Mouse (Mus musculus): Measurements from ENCODE around the gene Slc15a4.

Slc15a4 gene

DNA sequence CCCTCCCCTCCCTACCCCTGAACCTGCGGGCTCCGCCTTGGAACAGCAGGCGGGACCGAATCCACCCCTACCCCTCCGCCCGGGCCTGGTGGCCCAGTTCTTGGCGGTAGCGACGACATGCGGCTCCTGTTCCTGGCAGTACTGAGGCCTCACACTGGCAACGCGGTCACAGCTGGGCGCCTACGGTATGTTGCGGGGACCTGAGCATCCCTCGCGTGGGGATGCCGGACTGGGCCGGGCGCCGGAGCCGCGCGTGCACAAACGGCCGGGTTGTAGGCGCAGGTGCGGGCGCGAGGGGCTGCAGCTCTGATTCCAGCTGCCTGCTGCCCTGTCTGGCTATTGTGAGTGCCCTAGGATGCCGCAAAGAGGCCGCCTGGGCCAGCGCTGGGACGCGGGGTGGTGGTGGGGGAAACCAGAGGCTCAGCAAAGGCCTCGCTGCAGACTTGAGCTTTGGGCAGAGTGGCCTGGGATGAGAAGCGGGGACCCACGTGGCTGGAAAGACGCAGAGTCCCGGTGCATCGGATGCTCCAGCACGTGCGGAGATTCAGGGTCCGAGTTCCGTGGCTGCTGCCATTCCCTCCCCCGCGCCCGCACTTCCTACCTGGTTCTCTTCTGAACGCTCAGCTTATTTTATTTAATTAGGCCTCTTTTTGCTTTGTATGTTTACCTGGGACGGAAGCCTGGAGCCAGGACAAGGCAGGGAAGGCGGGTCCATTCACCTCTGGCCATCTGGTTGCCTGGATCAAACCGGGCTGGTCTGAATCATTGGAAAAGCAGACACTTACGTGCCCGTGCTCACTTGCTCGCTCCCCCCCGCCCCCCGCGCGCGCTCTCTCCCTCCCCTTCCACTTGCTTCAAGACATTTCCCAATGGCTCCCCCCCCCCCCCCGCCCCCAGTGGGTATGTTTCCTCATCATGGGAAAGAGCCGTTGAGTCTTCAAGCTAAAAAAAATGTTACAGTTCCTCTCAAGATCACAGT lies at the start of gene Slc15a4, which contains the start of gene Glt1d1:
Slc15a4 (minus strand) TSS at position 731 of the 979 bp plus-strand sequence.
Glt1d1 (plus strand) TSS at position 96 of the 979 bp plus-strand sequence.
- DNase-seq (ENCODE audit: low read depth, low spot score): no peak

DNA sequence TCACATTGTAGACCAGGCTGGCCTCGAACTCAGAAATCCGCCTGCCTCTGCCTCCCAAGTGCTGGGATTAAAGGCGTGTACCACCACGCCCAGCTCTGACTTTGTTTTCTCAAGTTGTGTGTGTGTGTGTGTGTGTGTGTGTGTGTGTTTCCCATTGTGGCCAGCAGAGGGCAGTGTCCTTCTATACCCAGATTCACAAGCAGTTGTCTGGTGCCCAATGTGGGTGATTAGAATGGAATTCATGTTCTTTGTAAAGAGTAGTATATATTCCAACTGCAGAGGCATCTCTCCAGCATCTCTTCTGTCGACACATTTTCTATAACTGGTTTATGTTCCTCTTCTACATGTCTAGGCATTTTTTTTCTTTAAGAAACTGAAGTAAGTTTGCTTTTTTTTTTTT lies 45.8 kb upstream of the Slc15a4 start:
- DNase-seq (ENCODE audit: low read depth, low spot score): no peak

DNA sequence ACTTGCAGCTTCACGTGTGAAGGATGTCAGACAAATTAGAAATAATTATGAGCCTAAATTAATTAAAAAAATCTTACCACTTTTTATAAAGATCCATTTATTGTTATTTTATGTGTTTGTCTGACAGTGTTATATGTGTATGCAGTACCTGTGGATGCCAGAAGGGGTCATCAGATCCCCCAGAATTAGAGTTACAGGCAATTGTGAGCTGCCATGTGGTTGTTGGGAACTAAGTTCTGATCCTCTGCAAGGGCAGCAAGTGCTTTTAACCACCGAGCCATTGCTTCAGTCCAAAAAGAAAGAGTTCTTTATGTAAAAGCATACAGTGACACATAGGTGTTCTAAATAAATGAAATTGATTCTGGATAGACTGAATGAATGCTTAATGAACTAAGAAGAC lies 44.9 kb upstream of the Slc15a4 start:
- no peak for DNase-seq (ENCODE audit: low read depth, low spot score)

DNA sequence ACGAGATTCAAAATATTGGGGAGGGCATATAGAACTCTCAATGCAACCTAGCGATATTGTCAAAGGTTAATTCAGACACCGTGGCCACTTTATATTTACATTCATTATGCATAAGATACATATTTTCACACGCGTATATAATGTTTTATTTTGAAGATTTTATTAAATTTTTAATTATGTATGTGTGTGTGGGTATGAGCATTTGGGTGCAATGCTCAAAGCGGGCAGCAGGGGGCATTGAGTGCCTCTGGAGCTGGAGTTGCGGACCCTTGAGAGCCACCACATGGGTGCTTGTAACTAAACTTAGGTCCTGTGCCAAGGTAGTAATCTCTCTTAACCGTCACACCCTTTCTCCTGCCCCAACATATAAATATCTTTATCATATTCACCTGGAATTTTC lies 41.2 kb upstream of the Slc15a4 start:
- no peak for DNase-seq (ENCODE audit: low read depth, low spot score)

DNA sequence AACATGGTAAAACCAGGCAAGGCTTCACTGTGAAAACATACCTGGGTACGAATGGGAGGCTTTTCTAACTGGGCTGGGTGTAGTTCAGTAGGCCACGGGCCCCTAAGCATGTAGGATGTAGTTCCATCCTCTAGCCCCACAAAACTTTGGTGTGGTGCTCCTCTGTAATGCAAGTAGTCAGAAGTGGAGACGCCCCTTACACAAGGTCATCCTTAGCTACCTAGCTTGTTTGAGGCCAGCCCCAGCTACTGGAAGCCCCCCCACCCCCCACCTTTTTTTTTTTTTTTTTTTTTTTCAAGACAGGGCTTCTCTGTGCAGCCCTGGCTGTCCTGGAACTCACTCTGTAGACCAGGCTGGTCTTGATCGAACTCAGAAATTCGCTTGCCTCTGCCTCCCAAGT lies 28.3 kb upstream of the Slc15a4 start:
- DNase-seq (ENCODE audit: low read depth, low spot score): no peak

DNA sequence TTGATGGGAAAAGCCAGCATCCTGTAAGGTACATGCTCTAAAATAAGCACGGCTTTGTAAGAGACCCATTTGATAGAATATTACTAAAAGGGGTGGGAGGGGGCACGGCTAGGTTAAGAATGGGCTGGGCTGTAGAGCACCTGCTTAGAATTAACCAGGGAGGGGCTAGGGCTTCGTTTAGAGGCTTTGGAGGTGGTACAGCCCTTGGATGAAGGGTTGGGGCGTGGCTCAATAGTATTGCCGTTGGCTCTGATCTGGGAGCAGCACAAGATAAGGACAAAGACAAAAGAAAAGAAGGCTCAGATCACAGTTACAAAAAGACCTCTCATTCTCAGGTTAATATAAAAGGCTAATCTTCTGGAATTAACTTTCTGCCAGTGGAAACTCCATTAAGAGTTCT lies 27.6 kb upstream of the Slc15a4 start:
- DNase-seq (ENCODE audit: low read depth, low spot score): no peak

DNA sequence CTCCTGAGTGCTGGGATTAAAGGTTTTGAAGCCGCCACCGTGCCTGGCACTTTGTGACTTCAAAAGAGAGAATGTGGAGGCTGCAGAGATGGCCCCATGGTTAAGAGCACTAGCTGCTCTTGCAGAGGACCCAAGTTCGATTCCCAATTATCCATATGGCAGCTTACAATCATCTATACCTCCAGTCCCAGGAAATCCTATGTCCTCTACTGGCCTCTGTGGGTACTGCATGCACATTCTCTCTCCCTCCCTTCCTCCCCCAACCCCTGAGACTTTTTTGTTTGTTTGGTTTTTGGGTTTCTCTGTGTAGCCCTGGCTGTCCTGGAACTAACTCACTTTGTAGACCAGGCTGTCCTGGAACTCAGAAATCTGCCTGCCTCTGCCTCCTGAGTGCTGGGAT lies 26.6 kb upstream of the Slc15a4 start:
- no peak for DNase-seq (ENCODE audit: low read depth, low spot score)

DNA sequence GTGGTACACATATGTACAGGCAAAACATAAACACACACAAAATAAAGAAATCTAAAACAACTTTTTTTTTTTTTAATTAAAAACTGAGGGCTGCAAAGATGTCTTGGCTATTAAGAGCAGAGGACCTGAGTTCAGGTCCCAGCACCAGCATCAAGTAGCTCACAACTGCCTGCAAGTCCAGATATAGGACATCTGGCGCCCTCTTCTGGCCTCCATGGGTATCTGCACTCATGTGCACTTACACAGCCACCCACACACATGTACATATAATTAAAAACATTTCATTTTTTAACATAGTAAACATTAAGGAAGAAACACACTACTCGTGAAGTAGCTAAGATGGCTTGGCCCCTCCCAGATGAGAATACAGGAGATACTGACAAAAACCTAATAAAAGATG lies 25.6 kb upstream of the Slc15a4 start:
- no peak for DNase-seq (ENCODE audit: low read depth, low spot score)

DNA sequence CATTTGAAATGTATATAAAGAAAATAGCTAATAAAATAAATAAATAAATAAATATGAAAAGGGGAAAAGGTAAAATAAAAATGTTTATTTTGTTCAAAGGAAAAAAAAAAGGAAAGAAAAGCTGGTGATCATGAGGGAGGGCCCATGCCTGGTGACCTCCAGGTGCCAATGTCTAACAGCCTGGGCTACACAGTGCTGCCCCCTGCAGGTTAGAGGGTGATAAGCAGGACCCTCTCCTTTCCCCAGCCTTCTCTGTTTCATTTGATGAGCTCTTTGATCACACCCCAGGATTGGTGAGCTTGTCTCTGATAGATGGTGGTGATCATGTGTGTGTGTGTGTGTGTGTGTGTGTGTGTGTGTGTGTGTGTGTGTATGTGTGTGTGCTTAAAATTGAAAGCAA lies 16.4 kb upstream of the Slc15a4 start:
- DNase-seq (ENCODE audit: low read depth, low spot score): no peak

DNA sequence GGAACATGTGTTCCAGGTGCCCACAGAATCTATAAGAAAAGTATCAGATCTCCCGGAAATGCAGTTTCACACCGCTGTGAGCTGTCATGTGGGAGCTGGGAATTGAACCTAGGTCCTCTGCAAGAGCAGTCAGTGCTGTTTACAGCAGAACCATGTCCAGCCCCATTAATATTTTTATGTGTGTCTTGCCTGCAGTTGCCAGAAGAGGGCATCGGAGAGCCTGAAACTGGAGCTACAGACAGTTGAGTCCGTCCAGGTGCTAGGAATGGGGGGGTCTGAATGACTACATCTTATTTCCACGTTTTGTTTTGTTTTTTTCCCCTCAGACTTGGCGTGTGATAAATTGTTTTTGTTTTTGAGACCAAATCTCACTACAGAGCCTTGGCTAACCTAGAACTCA lies 15.3 kb upstream of the Slc15a4 start:
- no peak for DNase-seq (ENCODE audit: low read depth, low spot score)

DNA sequence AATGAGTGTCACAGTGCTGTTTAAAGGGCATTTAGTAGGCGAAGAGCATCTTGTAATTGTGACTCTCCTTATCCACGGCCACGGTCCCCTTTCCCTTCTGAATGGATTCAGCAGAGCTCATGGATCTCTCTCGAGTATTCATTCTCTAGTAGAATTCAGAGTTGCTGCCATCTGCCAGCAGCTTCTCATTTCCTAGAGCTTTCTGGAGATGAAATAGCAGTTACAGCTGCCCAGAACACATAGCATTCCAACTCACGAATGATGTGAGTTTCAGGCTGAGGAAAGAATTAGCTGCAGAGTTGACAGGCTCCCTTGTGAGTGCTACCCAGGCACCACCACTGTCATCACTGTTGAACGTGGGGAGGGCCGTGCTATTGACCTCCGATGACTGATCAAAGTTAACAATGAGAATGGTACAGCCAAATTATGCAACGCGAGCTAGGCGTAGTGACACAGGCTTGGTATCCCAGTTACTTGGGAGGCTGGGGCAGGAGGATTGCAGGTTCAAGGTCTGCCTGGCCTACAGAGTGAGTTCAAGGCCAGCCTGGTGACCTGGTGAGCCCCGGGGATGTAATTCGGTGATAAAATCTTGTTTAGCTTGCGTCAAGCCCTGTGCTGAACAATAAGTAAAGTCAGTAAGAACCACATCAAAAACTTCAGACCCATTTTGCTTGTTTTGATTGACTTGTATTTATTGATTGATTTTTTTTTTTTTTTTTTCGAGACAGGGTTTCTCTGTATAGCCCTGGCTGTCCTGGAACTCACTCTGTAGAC lies 8.7 kb upstream of the Slc15a4 start:
- DNase-seq (ENCODE audit: low read depth, low spot score): no peak

DNA sequence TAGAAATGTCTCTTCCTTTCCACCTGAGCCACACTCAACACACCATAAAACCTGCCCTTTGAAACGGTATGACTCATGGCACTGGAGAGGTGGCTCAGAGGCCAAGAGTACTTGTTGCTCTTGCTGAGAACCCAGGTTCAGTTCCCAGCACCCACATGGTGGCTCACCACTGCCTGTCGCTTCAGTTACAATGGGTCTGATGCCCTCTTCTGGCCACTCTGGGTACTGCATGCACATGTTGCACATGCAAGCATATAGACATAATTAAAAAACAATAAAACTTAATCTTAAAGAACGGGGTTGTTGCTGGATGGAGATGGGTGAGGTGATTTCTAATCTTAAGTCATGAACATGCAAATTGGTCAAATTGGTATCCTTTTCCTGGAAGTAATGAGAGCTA lies 7.7 kb upstream of the Slc15a4 start:
- no peak for DNase-seq (ENCODE audit: low read depth, low spot score)

DNA sequence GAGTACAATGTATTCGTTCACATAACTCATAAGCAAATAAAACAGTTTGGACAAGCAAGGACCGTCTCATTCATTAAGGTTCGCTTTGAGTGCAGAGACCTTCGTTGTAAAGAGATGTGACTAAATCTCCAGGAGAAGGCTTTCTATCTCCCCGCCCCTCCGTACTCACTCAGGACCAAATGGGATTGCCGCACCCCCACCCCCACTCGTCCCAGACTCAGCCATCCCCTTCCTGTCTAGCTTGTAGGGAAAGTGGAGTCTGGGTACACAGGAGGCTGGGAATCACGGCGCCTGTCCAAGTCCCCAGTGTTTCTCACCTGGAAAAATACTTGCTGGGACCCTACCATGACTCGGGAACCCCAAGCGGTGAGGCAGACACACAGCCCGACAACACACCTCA lies 6.9 kb upstream of the Slc15a4 start:
- no peak for DNase-seq (ENCODE audit: low read depth, low spot score)

DNA sequence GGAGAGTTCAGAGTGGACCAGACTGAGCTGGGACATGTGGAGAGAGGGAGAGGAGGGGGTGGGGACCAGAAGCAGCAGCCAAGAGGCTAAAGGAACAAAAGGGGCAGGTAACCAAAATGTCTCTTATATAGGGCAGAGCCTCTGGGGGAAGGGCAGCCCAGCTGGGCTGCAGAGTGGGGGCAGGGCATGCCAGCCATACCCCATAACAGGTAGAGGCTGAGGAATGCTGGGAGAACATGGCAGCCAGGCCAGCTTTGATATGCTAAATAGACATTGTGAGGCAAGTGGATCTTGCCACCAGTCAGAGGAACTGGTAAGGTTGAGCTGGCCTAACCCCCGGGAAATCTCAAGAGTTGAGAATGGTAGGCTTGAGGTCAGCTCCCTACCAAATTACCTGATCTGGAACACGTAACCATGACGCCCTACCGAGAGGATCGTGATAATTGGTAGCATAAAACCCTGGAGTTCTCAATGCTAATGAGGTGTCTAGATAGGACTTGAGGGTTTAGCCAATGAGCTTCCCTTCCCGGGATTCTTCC lies 6.4 kb upstream of the Slc15a4 start:
- no peak for DNase-seq (ENCODE audit: low read depth, low spot score)

DNA sequence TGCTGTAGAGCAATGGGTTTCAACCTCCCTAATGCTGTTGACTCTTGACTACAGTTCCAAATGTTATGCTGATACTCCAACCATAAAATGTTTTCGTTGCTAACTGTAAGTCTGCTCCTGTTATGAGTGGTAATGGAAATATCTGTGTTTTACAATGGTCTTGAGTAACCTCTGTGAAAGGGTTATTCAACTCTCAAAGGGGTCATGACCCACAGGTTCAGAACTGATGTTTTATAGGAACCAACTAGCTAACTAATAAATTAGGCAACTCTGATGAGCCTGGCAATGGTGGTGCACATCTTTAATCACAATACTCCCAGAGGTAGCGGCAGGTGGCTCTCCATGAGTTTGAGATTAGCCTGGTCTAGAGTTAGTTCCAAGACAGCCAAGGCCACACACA lies 5.5 kb upstream of the Slc15a4 start:
- DNase-seq (ENCODE audit: low read depth, low spot score): no peak

DNA sequence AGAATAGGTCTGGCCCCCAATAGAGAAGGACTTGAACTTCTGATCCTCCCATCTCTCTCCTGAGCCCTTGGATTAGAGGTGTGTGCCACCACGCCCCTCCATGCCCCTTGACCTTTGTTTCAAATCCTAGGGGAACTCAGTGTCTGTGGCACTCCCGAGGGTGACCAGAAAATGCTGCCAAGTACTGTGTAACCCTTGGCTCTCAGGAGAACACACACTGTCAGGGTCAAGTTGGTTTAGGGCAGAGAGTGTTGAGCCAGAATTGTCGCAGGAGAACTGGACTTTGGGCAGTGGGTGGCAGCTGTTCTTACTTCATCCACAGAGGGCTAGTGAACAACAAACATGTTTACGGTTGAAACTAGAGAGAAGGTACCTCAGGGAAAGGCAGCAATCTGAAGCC lies 4.9 kb upstream of the Slc15a4 start:
- DNase-seq (ENCODE audit: low read depth, low spot score): no peak

DNA sequence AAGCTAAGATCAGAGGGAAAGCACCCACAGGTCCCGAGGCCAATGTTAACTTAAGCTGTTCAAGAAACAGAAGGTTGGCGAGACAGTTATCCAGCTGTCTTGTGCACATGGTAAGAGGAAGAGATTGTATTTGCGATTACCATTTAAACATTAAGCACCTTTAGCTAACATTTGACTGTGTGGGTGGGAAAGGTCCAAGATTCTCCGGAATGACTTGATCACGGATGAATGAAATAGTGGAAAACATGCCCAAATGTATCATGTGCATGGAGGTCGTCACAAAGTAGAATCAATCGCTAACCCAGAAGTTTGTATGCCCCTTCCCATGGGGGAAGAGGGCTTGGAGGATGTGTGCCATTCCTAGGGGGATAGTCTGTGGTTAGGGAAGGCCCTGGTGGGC lies 969 bp upstream of the Slc15a4 start:
- no peak for DNase-seq (ENCODE audit: low read depth, low spot score)

DNA sequence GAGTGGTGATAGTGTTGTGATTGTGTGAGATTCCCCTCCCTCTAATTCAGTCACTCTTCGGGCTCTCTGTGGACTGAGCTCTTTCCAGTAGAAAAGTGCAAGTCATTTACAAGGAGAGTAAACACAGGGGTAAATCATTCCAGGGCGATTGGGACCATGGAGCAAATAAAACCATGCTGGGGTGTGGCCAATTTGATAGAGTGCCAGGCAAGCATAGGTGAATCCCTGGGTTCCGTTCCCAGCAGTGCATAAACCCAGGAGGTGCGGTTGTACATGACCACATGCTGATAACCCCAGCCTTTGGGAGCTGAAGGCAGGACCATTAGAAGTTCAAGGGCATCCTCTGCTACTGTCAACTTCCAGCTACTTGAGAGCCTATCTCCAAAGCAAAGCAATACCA lies 491 bp upstream of the Slc15a4 start:
- DNase-seq (ENCODE audit: low read depth, low spot score): no peak

DNA sequence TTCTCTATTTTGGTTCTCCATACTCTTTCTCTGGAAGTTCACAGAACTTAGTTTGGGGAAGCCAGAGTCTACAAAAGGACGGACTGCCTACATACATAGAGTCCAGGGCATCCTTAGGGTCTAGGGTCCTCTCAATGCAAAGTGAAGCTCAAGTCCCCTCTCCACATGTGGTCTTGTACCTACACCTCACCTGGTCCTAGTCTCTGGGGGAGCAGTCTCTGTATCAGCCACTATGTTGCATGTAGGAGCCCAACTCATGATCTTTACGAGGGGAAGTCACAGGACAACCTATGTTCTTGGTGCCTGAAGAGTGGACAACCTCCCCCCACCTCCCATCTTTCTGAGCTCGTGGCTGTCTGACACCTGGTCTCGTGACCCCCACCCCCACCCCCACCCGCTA lies 1.0 kb downstream of the Slc15a4 start:
- DNase-seq (ENCODE audit: low read depth, low spot score): no peak

DNA sequence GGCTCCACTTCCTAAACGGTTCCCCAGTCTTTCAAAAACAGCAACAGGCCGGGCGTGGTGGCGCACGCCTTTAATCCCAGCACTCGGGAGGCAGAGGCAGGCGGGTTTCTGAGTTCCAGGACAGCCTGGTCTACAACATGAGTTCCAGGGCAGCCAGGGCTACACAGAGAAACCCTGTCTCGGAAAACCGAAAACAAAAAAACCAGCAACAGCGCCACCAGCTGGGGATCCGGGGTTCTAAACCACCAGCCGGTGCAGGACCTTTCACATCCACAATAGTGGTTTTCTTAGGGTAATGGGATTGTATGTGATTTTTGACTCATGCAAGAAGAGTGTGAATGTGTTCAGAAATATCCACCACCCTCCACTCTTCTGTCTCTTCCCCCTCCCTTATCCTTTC lies 5.5 kb downstream of the Slc15a4 start:
- DNase-seq (ENCODE audit: low read depth, low spot score): no peak

DNA sequence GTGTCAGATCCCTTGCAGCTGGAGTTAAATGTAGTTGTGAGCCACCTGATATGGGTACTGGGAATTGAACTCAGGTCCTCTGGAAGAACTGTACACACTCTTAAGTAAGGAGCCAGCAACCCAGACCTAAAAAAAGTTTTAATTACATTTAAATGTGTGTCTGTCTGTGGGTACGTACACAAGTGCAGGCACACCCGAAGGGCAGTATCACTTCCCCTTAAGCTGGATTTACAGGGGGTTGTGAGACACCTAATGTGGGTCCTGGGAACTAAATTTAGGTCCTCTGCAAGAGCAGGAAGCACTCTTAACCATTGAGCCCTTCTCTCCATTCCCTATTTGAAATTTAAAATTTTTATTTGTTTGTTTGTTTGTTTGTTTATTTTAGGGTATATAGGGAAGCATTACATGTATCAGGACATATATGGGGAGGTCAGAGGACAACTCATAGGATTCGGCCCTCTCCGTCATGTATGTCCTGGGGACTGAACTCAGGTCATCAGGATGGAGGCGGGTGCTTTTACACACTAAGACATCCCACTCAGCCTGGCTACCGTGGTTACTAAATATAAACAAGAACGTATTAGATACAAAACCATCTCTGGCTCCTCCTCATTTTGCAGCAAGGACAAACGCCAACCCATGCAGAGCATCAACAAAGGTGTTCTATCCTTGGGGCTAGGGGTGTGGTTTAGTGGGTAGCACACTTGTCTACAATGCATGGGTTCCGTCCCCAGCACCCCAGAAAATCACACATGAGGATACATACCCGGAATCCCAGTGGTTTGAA lies 8.1 kb downstream of the Slc15a4 start:
- no peak for DNase-seq (ENCODE audit: low read depth, low spot score)

DNA sequence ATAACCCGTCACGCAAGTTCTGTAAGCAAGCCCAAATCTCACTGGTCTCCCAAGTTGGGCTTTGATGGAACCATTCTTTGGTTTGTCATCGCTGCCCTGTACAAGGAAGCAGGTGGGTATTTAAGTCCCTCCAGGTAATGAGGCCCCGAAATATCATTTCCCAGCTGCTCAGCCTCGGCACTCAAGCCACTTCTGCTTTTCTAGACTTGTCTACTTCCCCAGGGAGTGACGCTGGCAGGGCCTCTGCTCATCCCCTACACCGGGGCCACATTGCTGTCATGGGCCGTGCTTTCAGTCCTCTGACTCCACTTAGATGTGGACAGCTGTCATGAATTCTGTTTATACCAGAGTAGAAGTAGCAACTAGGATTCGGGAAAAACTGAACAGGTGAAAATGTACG lies 11.6 kb downstream of the Slc15a4 start:
- no peak for DNase-seq (ENCODE audit: low read depth, low spot score)

Measured in retina, adult 2 months (tissue).